Comparison of ENCODE assay signal across 24 mouse cellular contexts in the genomic region with DNA sequence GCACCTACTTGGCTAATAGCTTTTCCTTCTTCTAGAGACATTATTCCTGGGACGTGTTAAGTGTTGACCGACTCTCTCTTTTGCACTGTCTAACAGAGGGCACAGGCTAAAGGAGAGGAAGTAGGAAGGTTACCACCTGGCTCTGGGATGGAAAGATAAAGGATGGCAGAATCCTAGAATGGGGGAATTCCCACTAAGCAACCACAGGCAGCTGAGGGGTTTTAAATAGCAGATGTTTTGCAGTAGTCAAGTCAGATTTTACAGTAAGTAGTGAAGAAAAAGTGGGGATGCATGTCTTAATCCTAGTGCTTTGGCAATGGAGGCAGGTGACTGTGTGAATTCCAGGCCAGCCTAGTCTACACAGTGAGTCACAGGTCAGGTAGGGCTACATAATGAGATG.
"Had no signal": no experiment of that assay in that cellular context is flagged by ENCODE, and none has a peak within 500 bp of the region (broad histone marks: within the 10 kb centered on the region; RNA-seq: fewer than 3 reads in every experiment).

No protein-coding gene starts in this region.

- H3K4me2 ChIP-seq: intestine, embryonic 15.5 days; kidney, embryonic 15.5 days; limb, embryonic 12.5 days; limb, embryonic 15.5 days; liver, embryonic 12.5 days; liver, embryonic 15.5 days; lung, embryonic 15.5 days; midbrain, embryonic 12.5 days had no signal

- H3K9ac ChIP-seq: intestine, embryonic 15.5 days; kidney, embryonic 15.5 days; limb, embryonic 12.5 days; limb, embryonic 15.5 days; liver, embryonic 12.5 days; liver, embryonic 15.5 days; lung, embryonic 15.5 days; midbrain, embryonic 12.5 days had no signal

- H3K27me3 ChIP-seq: intestine, embryonic 15.5 days; kidney, embryonic 15.5 days; limb, embryonic 12.5 days; limb, embryonic 15.5 days; liver, embryonic 12.5 days; liver, embryonic 15.5 days; lung, embryonic 15.5 days; megakaryocyte, embryonic 14.5 days; midbrain, embryonic 12.5 days had no signal

- H3K4me3 ChIP-seq: intestine, embryonic 15.5 days; kidney, embryonic 15.5 days; limb, embryonic 12.5 days; limb, embryonic 15.5 days; liver, embryonic 12.5 days; liver, embryonic 15.5 days; lung, embryonic 15.5 days; megakaryocyte, embryonic 14.5 days; midbrain, embryonic 12.5 days; myocyte had no signal

- DNase-seq: kidney, adult 11 months; kidney, adult 8-10 months; kidney, postnatal 10 days; kidney, postnatal 36 days; left cerebral cortex, postnatal 4 days; lung, adult 18-20 months; lung, postnatal 10 days; lung, postnatal 36 days; right cerebral cortex, postnatal 14 days; right cerebral cortex, postnatal 4 days; thymus, adult 2 months; thymus, postnatal 14 days; thymus, postnatal 4 days had no signal

- H3K27ac ChIP-seq: intestine, embryonic 15.5 days; kidney, embryonic 15.5 days; limb, embryonic 12.5 days; limb, embryonic 15.5 days; liver, embryonic 12.5 days; liver, embryonic 15.5 days; lung, embryonic 15.5 days; midbrain, embryonic 12.5 days; stomach, postnatal 0 days had no signal

- H3K4me1 ChIP-seq: intestine, embryonic 15.5 days; kidney, embryonic 15.5 days; limb, embryonic 12.5 days; limb, embryonic 15.5 days; liver, embryonic 12.5 days; liver, embryonic 15.5 days; lung, embryonic 15.5 days; megakaryocyte, embryonic 14.5 days; midbrain, embryonic 12.5 days had no signal

- H3K36me3 ChIP-seq: intestine, embryonic 15.5 days; kidney, embryonic 15.5 days; limb, embryonic 12.5 days; limb, embryonic 15.5 days; liver, embryonic 12.5 days; liver, embryonic 15.5 days; lung, embryonic 15.5 days; midbrain, embryonic 12.5 days had no signal

- H3K9me3 ChIP-seq: intestine, embryonic 15.5 days; kidney, embryonic 15.5 days; limb, embryonic 12.5 days; limb, embryonic 15.5 days; liver, embryonic 12.5 days; liver, embryonic 15.5 days; lung, embryonic 15.5 days; megakaryocyte, embryonic 14.5 days; midbrain, embryonic 12.5 days had no signal

- ATAC-seq: intestine, embryonic 15.5 days; liver, embryonic 12.5 days had no signal
